Mouse (Mus musculus): ENCODE measurements around the gene 1700031F05Rik.
"Not testable (repeated sequence)": the region's sequence is repeated elsewhere in the genome, so short reads cannot be mapped to it uniquely, and the experiment has no call there.

1700031F05Rik gene

DNA sequence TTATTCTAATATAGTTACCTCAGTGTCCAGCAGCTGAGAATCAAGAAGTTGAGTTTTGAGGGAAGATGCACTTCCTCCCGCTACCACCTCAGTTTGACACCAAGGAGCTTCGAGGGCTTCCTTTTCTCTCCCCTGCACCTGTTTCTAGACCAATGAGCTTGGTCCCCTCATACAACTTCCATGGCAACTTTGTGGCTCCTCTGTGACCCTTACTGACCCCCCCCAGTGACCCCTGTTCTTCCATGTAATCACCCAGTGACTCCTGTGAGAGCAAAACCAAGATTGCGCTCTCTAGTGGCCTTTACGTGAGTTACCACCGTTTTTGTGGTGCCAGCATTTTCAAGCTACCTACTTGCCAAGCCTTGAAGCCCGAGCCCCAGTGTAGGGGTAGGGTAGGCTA, at the start of gene 1700031F05Rik:
Gene 1700031F05Rik (minus strand): TSS at position 101 of the 400 bp plus-strand sequence.
- DNase-seq (ENCODE audit: low spot score) = no peak

GRCm38 (mm10) chrX:102914823-102915222, 47.1 kb upstream of the 1700031F05Rik start:
- DNase-seq (ENCODE audit: low spot score) = not testable (repeated sequence)

- DNase-seq (ENCODE audit: low spot score) = not testable (repeated sequence)
Measured at GRCm38 (mm10) chrX:102908587-102908986, 40.8 kb upstream of the 1700031F05Rik start, which contains the start of the genes Dmrtc1a and 1700011M02Rik. Gene Dmrtc1a, minus strand, starts transcription at chrX:102908687. Gene 1700011M02Rik, plus strand, starts transcription at chrX:102908905.

- DNase-seq (ENCODE audit: low spot score) = not testable (repeated sequence)
Measured at GRCm38 (mm10) chrX:102854516-102854915, 13.3 kb downstream of the 1700031F05Rik start, which contains the start of gene Dmrtc1c2. Gene Dmrtc1c2, minus strand, starts transcription at chrX:102854616.

GRCm38 (mm10) chrX:102812311-102812710, 55.5 kb downstream of the 1700031F05Rik start:
- DNase-seq (ENCODE audit: low spot score) = no peak
